Mouse (Mus musculus): ENCODE measurements around the gene Taok2.
"Not testable (repeated sequence)": the region's sequence is repeated elsewhere in the genome, so short reads cannot be mapped to it uniquely, and the experiment has no call there.

Gene Taok2

DNA sequence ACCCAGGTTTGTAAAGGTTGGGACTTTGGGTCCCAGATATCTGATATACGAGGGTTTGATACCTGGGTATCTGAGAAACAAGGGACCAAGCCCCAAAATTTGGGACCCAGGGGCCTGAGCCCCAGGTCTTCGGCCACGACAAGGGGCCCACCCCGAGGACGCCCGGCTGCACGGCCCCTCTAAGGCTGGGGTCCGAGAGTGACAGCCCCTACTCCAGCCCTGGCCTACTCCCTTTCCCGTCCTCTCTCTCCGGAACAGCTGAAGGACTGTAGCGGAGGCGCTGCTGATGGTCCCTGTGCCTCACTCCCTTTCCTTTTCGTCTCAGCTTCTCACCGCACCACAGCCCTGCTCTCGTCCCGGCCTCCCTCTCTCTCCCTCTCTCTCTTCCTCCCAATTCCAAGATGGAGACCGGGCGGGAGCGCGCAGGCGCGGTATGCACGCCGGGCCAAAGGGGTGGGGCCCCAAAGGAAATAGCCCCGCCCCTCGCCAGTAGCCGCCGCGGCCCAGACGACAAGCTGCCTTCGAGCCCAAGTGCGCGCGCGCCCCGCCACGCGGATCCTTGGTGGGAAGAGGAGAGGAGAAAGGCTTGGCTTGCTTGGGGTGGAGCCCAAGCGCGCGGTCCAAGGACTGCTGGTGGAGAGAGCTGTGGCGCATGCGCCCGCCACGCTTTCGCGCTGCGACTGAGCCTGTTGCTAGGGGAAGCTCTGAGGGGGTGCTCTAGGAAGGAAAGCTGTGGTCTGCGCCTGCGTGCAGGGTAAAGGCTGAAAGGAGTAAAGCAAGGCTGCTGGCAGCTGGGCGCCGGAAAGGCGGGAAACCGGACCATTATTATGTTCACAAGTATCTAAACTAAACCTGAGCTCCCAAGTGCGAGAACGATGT is at the start of gene Taok2:
Taok2 (minus strand) TSS at position 418 of the 879 bp plus-strand sequence.
- DNase-seq (ENCODE audit: low spot score): peak; percentile 97

DNA sequence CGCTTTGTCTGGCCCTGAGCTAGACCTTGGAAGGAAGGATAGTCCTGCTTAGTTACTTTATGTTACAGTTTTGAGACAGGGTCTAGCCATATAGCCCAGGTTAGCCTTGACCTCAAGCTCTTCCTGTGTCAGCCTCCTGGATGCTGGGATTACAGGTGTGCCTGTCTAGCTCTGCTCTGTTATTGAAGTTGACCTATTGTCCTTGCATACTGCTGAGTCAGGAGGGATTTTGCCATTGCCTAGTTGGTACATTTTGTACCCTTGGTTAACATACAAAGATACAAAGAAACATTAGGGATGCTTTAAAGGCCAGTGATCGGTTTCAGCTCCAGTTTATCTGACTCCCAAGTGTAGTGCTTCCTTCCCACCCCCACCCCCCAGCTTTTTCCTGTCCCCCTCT is 48.1 kb upstream of the Taok2 start:
- DNase-seq (ENCODE audit: low spot score): no peak

DNA sequence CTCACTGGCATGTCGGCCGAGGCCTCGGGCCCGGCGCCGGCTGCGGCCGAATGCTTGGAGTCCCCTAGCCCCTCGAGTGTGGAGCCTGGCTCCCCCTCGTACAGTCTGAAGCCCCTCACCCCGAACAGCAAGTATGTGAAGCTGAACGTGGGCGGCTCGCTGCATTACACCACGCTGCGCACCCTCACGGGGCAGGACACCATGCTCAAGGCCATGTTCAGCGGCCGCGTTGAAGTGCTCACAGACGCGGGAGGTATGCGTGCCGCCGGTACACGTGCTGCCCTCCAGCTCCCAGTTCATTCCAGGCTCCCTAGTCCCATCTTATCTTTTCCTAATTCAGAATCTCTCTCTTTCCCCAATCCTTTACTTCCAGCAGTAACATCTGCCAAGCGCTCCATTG is 44.5 kb upstream of the Taok2 start:
- DNase-seq (ENCODE audit: low spot score): no peak

DNA sequence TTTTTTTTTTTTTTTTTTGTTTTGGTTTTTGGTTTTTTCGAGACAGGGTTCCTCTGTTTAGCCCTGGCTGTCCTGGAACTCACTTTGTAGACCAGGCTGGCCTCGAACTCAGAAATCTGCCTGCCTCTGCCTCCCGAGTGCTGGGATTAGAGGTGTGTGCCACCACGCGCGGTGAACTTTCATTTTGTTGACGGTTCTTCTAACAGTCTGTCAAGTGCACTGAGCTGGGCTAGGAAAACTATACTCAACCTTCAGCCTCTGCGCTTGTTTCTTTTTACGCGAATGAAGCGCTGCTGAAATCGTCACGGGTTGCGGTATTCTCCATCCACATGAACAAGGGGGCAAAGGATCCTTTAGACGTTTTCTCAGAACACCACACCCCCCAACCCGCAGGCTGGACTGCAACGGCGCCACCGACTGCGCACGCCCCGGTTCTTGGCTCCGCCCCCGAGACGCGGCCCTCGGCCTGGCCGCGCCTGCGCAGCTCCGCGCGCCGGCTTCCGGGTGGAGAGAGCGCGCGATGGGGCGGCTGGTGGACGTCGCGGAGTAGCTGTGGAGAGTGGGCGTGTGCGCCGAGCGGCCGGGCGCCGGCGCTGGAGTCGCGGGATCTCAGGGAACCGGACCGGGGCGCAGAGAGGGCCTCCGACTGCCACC is 44.0 kb upstream of the Taok2 start, which contains the start of gene Kctd13:
Kctd13 (plus strand) TSS at position 496 of the 654 bp plus-strand sequence.
- peak; percentile 95 for DNase-seq (ENCODE audit: low spot score)

DNA sequence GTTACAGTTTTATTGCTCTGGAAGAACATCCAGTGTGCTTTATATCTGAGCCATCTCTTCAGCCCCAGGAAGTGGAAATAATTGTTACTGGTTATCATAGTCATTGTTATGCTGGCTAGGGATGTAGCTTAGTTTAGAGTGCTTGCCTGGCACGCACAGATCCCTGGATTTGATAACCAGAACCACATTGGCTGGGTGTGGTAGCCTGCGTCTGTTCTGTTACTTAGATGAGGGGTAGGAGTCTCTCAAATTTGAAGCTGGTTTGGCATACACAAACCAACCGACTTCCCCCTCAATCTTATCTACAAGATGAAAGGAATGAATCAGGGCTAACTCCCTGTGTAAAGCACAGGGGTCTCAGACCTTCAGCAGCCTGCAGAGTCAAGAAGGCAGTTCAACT is 41.8 kb upstream of the Taok2 start:
- no peak for DNase-seq (ENCODE audit: low spot score)

DNA sequence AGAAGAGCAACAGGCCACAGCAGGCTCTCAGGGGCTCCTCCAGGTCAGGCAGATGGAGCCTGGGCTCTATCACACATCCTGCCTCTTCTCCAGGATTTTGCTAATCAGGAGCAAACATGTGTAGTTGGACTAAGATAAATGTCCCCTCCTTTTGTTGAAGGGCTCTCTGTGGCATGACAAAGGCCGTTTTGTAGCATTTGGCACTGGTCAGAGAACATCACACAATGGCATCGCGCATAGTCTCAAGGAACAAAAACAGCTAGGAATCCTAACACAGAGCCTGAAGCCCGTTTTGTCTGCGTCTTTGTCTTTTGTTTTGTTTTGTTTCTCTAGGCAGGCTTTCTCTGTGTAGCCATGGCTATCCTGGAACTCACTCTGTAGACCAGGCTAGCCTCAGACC is 39.5 kb upstream of the Taok2 start:
- DNase-seq (ENCODE audit: low spot score): no peak

DNA sequence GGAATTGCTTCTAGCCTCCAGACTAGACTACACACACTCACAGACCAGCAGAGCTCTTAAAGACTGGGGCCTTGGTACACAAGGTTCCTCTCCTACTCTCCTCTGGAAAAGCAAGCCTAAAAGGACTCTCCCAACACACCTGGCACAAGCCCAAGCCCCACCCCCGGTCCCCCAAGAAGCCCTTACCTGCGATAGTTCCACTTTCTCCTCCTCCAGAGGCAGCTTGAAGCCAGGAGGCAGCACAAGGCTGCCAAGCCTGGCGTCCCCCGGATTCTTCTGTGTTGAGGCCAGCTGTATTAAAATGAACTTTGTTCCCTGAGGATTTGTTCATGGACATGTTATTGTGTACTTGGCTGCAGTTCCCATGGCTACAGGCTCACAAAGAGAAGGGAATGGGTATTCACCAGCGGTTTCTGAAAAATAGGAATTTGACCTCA is 38.1 kb upstream of the Taok2 start, which contains the start of gene Tmem219:
Tmem219 (minus strand) TSS at position 294 of the 437 bp plus-strand sequence.
- DNase-seq (ENCODE audit: low spot score): peak; percentile 19

DNA sequence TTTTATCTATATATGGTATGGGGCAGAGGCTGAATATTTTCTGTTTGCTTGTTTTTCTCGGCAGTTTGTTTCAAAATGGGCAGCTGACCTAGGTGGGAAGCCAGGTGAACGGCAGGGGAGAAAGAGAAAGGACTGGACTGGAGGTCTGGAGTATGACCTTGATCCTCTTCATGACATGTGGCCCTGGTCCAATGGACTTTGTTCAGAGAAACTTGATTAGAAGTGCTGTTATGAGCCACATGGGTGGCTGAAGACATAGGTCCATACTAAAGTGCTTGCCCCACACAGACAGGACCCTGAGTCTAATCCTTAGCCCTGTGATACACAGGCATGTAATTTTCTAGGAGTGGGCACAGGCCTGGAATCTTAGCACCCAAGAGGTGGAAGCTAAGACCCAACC is 37.1 kb upstream of the Taok2 start:
- no peak for DNase-seq (ENCODE audit: low spot score)

DNA sequence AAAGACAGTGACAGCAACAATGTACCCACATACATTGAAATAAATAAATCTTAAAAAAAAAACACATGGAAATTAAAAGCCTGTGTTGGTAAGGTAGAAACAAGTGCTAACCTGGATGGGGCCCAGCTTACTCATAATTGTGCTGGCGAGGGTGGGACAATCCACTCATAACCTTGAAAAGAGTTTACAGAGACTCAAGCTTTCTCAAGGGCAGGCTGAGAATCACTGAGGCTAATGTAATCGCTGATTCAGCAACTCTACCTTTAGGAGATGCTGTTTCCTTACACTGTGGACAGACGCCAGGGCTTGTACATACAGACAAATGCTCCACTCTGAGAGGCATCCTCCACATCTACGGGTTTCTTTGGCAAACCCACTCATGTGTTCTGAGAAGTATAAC is 35.5 kb upstream of the Taok2 start:
- DNase-seq (ENCODE audit: low spot score): no peak

DNA sequence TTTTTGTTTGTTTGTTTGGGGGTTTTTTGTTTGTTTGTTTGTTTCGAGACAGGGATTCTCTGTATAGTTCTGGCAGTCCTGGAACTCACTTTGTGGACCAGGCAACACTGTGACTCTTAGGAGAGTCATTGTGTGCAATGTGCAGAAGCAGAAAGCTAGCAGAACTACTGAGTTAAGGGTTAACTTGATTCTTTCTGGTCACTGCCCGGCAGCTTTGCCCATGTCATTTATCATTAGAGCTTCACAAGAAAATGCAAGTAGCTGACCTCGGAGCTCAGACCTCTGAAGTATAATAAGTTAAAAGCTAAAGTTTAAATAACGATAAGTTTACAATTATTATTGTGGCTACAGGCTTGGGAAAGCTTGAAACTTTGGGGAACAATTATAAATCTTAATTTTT is 33.9 kb upstream of the Taok2 start:
- DNase-seq (ENCODE audit: low spot score): not testable (repeated sequence)

DNA sequence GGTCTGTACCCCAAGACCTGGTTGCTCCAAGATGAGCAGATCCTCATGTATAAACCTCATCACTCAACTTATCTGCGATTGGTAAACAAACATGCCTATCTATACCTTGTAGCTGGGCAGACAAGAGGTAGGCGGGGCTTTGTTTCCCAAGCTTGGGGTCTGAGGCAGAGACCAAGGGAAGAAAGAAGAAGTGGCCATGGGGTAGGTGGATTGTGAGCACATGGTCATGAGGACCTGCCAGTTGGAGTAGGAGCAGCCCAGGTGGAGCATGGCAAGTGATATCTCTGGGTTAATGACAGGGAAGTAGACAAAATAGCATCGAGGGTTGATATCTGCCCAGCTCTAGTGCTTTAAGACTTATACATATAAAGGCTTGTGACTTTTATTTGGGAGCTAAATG is 30.3 kb upstream of the Taok2 start:
- no peak for DNase-seq (ENCODE audit: low spot score)

DNA sequence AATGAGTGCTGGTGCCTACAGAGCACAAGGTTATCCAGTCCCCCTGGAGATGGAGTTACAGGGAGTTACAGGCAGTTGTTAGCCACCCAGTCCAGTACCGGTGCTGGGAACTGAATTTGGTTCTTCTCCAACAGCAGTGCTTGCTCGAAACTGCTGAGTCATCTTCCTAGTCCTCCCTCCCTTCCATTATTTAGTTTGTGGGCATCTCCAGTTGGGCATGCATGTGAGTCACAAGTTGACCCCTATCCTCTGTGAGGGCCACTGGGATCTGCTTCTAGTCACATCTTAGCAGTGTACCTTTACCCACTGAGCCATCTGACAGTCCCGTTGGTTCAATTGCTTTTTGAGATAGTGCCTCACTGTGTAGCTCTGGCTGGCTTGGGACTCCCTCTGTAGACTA is 21.1 kb upstream of the Taok2 start:
- DNase-seq (ENCODE audit: low spot score): no peak

DNA sequence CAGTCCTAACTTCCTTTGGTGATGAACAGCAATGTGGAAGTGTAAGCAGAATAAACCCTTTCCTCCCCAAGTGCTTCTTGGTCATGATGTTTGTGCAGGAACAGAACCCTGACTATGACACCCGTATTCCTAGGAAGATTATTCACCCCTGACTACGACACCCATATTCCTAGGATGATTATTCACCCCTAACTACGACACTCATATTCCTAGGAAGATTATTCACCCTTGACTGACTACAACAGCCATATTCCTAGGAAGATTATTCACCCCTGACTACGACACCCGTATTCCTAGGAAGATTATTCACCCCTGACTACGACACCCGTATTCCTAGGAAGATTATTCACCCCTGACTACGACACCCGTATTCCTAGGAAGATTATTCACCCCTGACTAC is 15.3 kb upstream of the Taok2 start:
- DNase-seq (ENCODE audit: low spot score): not testable (repeated sequence)

DNA sequence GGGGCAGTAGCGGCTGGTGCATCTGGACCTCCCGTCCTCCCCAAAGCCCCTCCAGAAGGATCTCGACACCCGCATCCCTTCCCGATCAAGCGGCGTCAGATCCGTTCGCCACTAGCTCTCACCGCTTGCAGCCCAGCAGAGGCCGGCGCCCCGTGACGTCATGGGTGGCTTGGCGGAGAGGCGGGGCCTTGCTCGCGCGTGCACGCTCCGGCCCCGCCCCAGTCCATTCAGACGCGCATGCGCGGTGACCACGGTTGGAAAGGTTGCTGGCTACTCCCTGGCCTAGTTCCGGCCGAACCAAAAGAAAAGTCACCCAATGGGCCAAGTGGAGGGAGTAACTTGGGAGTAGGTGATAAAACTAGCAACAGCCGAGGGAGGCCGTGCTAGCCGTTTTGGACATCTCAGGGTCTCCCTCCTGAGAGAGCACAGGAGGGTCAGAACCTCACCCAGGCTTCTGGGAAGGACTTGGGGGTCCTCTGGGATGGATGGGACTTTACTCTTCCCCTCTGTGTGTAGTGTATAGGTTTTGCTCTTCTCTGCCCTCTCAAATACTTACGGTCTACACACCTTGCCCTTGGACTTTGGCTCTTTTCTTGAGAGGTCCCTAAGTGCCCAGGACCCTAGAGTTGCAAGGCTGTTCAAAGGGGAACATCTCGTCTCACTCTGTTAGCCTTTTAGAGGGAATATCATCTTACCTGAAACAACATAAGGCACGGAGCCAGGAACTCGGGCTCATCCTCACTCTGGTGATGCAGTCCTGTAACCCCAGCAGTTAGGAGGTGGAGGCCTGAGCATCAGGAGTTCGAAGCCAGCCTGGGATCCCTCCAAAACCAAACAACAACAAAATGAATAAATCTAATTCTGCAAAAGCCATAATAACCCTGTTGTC is 13.8 kb upstream of the Taok2 start:
- peak; percentile 99 for DNase-seq (ENCODE audit: low spot score)

DNA sequence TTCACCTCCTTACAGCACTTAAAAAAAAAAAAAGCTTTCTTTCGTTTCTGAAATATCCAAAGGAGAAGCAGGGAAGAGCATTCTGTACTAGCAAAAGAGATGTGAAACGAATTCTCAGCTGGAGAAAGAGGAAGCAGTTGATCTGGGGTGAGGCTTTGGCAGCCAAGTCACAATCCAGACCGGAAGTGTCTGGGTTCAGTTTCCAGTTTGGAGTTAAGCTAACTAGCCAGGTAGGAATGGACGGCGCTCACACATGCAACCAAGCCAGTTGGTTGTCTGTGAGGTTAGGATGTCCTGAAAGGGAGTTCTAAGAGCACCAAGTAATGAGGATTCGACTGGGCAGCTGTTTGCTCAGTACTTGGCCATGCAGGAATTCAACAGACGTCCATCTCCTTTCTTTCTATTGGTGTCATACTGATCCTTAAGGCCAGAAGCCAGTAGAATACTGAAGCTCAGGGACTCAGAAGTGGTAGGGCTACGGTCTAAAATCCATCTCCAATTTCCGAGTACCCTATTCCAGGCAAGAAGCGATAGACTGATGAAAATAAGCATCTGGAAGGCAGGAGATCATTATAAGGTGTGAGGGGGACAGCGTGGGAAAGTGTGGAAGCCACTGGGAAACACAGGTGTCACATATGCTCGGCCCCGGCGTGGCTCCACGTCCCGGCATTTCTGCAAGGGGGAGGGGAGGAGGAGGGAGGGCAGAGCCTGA is 13.0 kb upstream of the Taok2 start:
- DNase-seq (ENCODE audit: low spot score): no peak

DNA sequence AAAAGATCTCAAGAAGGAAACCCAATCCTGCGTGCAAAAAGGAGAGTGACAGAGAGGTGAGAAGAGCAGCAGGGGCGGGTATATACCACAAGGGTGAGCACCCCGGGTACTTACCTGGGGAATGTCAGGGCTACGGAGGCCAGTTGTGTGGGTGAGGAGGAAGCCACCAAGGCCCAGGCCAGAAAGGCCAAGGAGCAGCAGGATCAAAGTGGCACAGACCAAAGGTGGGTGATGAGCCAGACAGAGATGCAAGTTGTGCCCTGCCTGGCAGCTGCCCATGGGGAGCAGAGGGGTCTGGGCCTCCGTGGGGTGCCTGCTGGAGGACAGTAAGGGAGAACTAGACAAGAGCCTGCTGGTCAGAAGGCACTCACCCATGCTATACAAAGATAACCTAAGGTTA is 12.4 kb upstream of the Taok2 start:
- DNase-seq (ENCODE audit: low spot score): no peak

DNA sequence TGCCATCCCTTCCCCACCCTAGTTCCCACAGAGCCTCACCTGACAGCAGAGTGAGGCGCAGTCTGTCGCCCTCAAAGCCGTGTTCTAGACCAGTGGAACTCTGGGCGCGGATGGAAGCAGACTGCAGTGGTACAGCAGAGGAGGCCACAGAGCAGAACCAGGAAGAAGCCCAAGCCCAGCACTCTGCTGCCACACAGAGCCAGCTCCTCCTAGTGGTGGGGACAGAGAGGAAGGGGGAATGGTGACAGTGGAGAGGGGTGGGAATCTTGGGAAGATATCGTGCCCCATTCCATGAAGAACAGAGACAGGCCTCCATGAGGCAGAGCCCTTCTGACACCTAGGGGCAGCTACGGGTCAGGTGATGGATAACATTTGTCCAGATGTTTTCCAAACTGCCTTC is 4.3 kb upstream of the Taok2 start:
- DNase-seq (ENCODE audit: low spot score): no peak

DNA sequence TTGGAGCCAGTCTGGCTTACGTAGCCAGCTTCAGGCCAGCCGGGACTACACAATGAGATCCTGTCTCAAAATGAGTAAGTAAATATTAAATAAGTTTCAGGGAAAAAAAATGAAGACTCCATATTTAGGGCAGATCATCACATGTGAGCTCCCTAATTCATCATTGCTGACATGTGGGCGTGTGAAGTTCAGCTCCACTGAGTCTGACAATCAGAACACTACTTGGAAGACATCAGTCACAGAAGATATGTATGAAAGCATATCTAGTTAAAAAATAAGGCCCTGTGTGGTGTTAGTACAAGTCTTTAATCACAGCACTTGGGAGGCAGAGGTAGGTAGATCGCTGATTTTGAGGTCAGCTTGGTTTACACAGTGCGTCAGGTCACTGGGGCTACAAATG is 2.8 kb upstream of the Taok2 start:
- no peak for DNase-seq (ENCODE audit: low spot score)

DNA sequence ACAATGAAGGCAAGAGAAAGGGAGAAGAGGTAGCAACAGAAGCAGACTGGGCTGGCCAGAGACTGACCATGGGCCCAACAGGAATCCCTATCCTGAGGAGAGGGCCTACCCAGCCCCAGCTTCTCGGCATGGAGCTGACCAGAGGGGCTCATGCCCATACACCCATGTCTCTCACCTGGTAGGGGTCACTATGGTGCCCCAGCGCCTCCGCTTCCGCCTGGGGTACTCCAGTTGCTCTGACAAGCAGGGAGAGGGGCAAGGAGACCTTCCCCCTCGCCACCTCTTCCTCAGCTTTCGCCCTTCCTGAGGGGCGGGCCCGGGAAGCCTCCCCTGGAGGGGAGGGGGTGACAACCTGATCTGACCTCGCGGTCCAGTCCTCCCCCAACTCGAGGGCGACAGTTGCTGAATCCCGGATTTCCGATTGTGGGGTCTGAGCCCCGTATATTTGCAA is 747 bp downstream of the Taok2 start:
- no peak for DNase-seq (ENCODE audit: low spot score)

DNA sequence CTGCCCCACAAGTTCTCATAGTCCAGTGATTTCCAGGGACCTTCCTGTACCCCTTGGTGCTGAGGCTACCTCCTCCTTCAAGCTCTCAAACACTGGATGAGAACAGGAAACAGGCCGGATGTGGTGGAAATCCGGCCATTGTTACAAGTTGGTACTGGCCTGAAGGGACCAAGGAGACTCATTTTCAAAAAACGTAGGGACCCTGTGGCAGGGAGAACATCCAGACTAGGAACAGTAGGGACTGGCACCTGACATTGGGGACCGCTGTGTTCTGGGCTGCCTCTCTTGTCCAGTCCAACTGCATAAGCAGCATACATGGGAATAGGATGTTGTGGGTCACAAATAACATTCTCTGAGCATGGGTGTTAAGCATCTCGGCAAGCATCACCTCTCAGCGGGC is 3.5 kb downstream of the Taok2 start:
- no peak for DNase-seq (ENCODE audit: low spot score)

DNA sequence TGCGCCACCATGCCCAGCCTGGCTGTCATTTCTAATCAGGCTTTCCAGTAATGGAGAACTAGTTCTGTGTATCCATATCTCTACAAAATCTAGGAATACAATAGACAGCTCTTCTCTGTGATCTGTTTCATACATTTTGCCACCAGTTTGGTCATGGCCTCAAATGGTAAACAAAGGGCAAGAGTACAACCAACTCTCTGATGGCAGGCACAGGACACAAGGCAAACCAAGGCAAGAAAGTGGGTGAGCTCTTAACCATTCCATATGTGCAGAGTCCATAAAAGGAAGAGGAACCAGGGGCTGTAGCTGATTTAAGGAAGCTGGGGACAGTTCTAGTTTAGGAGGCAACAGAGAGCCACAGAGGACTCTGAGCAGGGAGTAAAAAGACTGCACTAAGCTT is 7.3 kb downstream of the Taok2 start:
- no peak for DNase-seq (ENCODE audit: low spot score)

DNA sequence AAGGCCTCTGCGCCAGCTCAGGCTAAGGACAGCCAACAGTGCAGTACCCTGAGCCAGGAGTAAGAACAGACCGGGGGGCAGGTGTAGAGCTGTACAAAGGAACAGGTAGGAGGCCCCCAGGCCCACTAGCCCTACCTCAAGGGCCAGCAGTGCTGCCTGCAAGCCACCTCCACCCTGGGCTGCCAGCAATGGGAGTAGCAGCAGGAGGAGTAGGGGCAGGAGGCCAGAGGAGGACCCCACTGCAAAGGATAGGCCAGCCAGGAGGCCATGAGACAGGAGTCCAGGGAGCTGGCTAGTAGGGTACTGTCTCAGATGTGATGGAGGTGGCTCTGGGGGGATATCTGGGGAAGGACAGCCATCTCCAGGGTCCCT is 14.0 kb downstream of the Taok2 start:
- no peak for DNase-seq (ENCODE audit: low spot score)

Data from urinary bladder, postnatal 25 days (tissue).